Mouse (Mus musculus): ENCODE measurements around the gene Pip5k1b. TPM values are rescaled to one million over a fixed set of nuclear protein-coding genes. Genes with fewer than 3 reads are reported as not detected.

Gene Pip5k1b
- polyA plus RNA-seq, 1 experiment = 36.3 TPM

DNA sequence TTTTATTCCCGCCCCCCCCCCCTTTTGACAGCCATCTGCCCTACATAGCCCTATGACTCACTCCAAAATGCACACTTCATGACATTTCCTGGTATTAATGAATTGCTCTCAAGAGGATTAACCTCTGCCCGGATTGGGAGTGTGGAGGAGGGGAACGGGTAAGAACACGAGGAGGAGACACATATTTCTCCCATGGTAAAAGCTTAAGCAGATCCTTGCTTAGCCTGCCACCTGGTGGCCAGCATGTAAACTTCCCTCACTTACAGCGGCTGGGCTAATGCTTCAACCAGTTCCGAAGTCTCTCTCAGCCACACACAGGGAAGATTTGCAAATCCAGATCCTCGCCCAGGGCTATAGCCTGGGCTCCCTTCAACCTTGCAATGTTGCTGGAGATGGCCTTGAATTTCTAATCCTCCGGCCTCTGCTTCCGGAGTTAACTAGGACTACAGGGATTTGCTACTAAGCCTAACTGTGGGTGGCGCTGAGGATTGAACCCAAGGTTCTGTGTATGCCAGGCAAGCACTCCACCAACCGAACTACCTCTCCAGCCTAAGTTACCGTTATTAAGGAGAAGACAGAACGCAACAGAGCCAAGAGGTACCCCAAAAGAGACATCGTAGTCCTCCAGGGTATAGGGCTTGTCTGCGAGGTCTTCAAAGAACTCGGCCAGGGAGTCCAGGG, 283.8 kb downstream of the Pip5k1b start:
- 47% methylated on average over 16 of the region's 16 CpGs for WGBS
- Histone ChIP-seq H3K27me3 (ENCODE audit: control insufficient read depth, insufficient read depth, low read length) (no peaks in the 10 kb centered on the region), H3K27ac (ENCODE audit: insufficient read depth, low read length) (no peak overlapping the region), H3K4me1 (ENCODE audit: control insufficient read depth, insufficient read depth, low read length) (0 out of 2 replicates have a peak, but pooled peaks cover 2% of the 10 kb centered on the region), H3K4me3 (replicated peaks; ENCODE audit: insufficient read depth, low read depth, low read length) (no peak overlapping the region)
- TF ChIP-seq CTCF (IDR thresholded peaks at IDR 0.05; ENCODE audit: borderline replicate concordance, insufficient read depth, low read depth, low read length) = peak; percentile 89
- TF ChIP-seq POLR2A (IDR thresholded peaks at IDR 0.05; ENCODE audit: borderline replicate concordance, insufficient read depth, low read length) = no peak
- DNase-seq = peak; percentile 68 to 77

GRCm38 (mm10) chr19:24271326-24271725, 284.3 kb downstream of the Pip5k1b start:
- DNase-seq = no peak
- Histone ChIP-seq H3K27ac (ENCODE audit: insufficient read depth, low read length) (no peak overlapping the region), H3K4me3 (replicated peaks; ENCODE audit: insufficient read depth, low read depth, low read length) (no peak overlapping the region), H3K4me1 (ENCODE audit: control insufficient read depth, insufficient read depth, low read length) (0 out of 2 replicates have a peak, but pooled peaks cover 2% of the 10 kb centered on the region), H3K27me3 (ENCODE audit: control insufficient read depth, insufficient read depth, low read length) (no peaks in the 10 kb centered on the region)
- TF ChIP-seq CTCF (IDR thresholded peaks at IDR 0.05; ENCODE audit: borderline replicate concordance, insufficient read depth, low read depth, low read length) = no peak
- no peak for TF ChIP-seq POLR2A (IDR thresholded peaks at IDR 0.05; ENCODE audit: borderline replicate concordance, insufficient read depth, low read length)
- 56% methylated on average over 7 of the region's 7 CpGs for whole genome bisulfite sequencing

GRCm38 (mm10) chr19:24268531-24268930, 287.1 kb downstream of the Pip5k1b start:
- no peak overlapping the region for H3K4me3 ChIP-seq (replicated peaks; ENCODE audit: insufficient read depth, low read depth, low read length)
- TF ChIP-seq CTCF (IDR thresholded peaks at IDR 0.05; ENCODE audit: borderline replicate concordance, insufficient read depth, low read depth, low read length) (no peak), POLR2A (IDR thresholded peaks at IDR 0.05; ENCODE audit: borderline replicate concordance, insufficient read depth, low read length) (no peak)
- 18% methylated on average over 4 of the region's 4 CpGs for WGBS
- H3K27me3 ChIP-seq (ENCODE audit: control insufficient read depth, insufficient read depth, low read length) = no peaks in the 10 kb centered on the region
- H3K27ac ChIP-seq (ENCODE audit: insufficient read depth, low read length) = no peak overlapping the region
- no peak for DNase-seq
- 0 out of 2 replicates have a peak, but pooled peaks cover 2% of the 10 kb centered on the region for H3K4me1 ChIP-seq (ENCODE audit: control insufficient read depth, insufficient read depth, low read length)

DNA sequence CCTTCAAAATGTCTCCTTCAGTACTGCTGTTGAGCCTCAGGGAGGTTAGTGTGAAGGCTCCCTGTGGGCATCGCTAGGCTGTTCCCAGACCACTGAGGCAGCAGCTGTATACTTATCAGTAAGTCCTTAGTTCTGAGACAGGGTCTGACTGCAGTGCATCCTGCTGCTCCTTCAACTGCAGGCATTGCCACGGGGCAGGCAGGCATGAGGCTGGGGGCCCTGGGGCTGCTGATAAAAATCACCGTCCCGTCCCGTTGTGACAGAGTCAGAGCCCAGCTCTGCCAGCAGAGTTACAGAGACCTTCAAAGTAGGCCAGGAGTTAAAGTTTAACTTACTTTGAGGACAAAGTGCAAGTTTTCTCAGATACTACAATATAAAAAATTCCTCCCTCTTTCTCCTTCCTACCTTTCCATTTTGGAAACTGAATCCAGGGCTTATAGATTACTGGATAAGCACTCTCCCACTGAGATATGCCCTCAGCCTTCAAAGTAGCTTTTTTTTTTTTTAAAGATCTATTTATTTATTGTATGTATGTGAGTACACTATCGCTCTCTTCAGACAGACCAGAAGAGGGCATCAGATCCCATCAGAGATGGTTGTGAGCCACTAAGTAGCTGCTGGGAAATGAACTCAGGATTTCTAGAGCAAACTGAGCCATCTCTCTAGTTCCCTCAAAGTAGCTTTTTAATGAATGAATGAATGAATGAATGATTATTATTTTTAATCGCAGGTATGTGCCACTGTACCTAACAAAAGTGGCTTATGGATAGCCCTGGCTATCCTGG, 289.4 kb downstream of the Pip5k1b start:
- H3K27me3 ChIP-seq (ENCODE audit: control insufficient read depth, insufficient read depth, low read length) = no peaks in the 10 kb centered on the region
- 0 out of 2 replicates have a peak, but pooled peaks cover 2% of the 10 kb centered on the region for H3K4me1 ChIP-seq (ENCODE audit: control insufficient read depth, insufficient read depth, low read length)
- no peak for DNase-seq
- no peak overlapping the region for H3K4me3 ChIP-seq (replicated peaks; ENCODE audit: insufficient read depth, low read depth, low read length)
- TF ChIP-seq CTCF (IDR thresholded peaks at IDR 0.05; ENCODE audit: borderline replicate concordance, insufficient read depth, low read depth, low read length) (no peak), POLR2A (IDR thresholded peaks at IDR 0.05; ENCODE audit: borderline replicate concordance, insufficient read depth, low read length) (no peak)
- WGBS = 94% methylated on average over 7 of the region's 7 CpGs
- no peak overlapping the region for H3K27ac ChIP-seq (ENCODE audit: insufficient read depth, low read length)

DNA sequence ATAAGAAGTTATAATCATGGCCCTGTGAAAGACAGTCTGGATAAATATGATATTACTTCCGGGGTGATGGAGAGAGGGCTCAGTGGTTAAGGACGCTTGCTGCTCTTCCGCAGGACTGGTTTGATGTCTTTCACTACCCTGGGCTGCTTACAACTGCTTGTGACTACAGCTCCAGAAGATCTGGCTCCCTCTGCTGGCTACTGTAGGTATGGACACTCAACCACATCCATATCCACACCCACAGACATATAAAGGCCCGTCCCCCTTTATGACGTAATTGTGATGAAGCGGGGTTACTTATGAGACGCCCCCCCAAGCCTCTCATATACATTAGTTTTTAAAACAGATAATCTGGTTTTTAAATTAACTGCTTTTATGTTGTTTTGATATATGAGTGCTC, 290.7 kb downstream of the Pip5k1b start:
- TF ChIP-seq CTCF (IDR thresholded peaks at IDR 0.05; ENCODE audit: borderline replicate concordance, insufficient read depth, low read depth, low read length) = peak; percentile 83
- no peak for TF ChIP-seq POLR2A (IDR thresholded peaks at IDR 0.05; ENCODE audit: borderline replicate concordance, insufficient read depth, low read length)
- Histone ChIP-seq H3K27ac (ENCODE audit: insufficient read depth, low read length) (no peak overlapping the region), H3K4me1 (ENCODE audit: control insufficient read depth, insufficient read depth, low read length) (no peaks in the 10 kb centered on the region), H3K4me3 (replicated peaks; ENCODE audit: insufficient read depth, low read depth, low read length) (no peak overlapping the region), H3K27me3 (ENCODE audit: control insufficient read depth, insufficient read depth, low read length) (no peaks in the 10 kb centered on the region)
- DNase-seq = peak; percentile 70 to 72
- WGBS = 36% methylated on average over 7 of the region's 7 CpGs

- no peak for DNase-seq
- Histone ChIP-seq H3K4me3 (replicated peaks; ENCODE audit: insufficient read depth, low read depth, low read length) (no peak overlapping the region), H3K27ac (ENCODE audit: insufficient read depth, low read length) (no peak overlapping the region), H3K4me1 (ENCODE audit: control insufficient read depth, insufficient read depth, low read length) (no peaks in the 10 kb centered on the region), H3K27me3 (ENCODE audit: control insufficient read depth, insufficient read depth, low read length) (no peaks in the 10 kb centered on the region)
- TF ChIP-seq CTCF (IDR thresholded peaks at IDR 0.05; ENCODE audit: borderline replicate concordance, insufficient read depth, low read depth, low read length) = no peak
- no peak for TF ChIP-seq POLR2A (IDR thresholded peaks at IDR 0.05; ENCODE audit: borderline replicate concordance, insufficient read depth, low read length)
- 90% methylated on average over 14 of the region's 14 CpGs for WGBS
Measured at GRCm38 (mm10) chr19:24262736-24263135, 292.9 kb downstream of the Pip5k1b start.

GRCm38 (mm10) chr19:24259390-24260351, 296.0 kb downstream of the Pip5k1b start:
- H3K4me3 ChIP-seq (replicated peaks; ENCODE audit: insufficient read depth, low read depth, low read length) = no peak overlapping the region
- no peak for DNase-seq
- no peaks in the 10 kb centered on the region for H3K27me3 ChIP-seq (ENCODE audit: control insufficient read depth, insufficient read depth, low read length)
- H3K4me1 ChIP-seq (ENCODE audit: control insufficient read depth, insufficient read depth, low read length) = no peaks in the 10 kb centered on the region
- H3K27ac ChIP-seq (ENCODE audit: insufficient read depth, low read length) = peak overlapping the region; percentile 36; the same call in 1 of the 2 replicates
- TF ChIP-seq CTCF (IDR thresholded peaks at IDR 0.05; ENCODE audit: borderline replicate concordance, insufficient read depth, low read depth, low read length) (no peak), POLR2A (IDR thresholded peaks at IDR 0.05; ENCODE audit: borderline replicate concordance, insufficient read depth, low read length) (no peak)
- WGBS = 69% methylated on average over 12 of the region's 12 CpGs

All from cerebellum, adult 2 months (tissue).